Mouse (Mus musculus) MEL (cell line): ENCODE measurements around the gene Slc3a2. TPM values are rescaled to one million over a fixed set of nuclear protein-coding genes. Genes with fewer than 3 reads are reported as not detected.

Experiments
- DNase-seq: peaks from one replicate; pipeline ENCODE4 v3.0.0; 2011; ENCODE audit warnings: low read depth, low spot score
- H3K27ac ChIP-seq: 2 replicates; pipeline ENCODE4 v1.5.1; 2012; ENCODE audit warnings: low read depth, mild to moderate bottlenecking, control low read depth, low read length, moderate library complexity; ENCODE audit not compliant: control insufficient read depth
- H3K27me3 ChIP-seq, 2 experiments: fragments of 150-350 bp in 1 of 2; sonication (generic) in 1 of 2; 2 replicates each; pipeline ENCODE4 v1.6.1; 2012; ENCODE audit warnings: low read length in 2 of 2, mild to moderate bottlenecking in 2 of 2, improper control_type of control experiment in 1 of 2, moderate library complexity in 1 of 2; ENCODE audit not compliant: insufficient read depth in 2 of 2, control insufficient read depth in 1 of 2
- H3K36me3 ChIP-seq, 2 experiments: 2 replicates each; pipeline ENCODE4 v1.6.1; 2012 to 2014; ENCODE audit warnings: low read length in 2 of 2, improper control_type of control experiment in 1 of 2, inconsistent platforms in 1 of 2, mild to moderate bottlenecking in 1 of 2; ENCODE audit not compliant: insufficient read depth in 2 of 2, control insufficient read depth in 1 of 2
- H3K4me1 ChIP-seq, 2 experiments: fragments of 150-350 bp in 1 of 2; sonication (generic) in 1 of 2; 2 replicates each; pipeline ENCODE4 v1.6.1; 2012; ENCODE audit warnings: low read length in 2 of 2, improper control_type of control experiment in 1 of 2, mild to moderate bottlenecking in 1 of 2; ENCODE audit not compliant: insufficient read depth in 2 of 2, control insufficient read depth in 1 of 2
- H3K4me3 ChIP-seq, 2 experiments: fragments of 150-350 bp in 1 of 2; sonication (generic) in 1 of 2; 2 replicates each; pipeline ENCODE4 v1.5.1; 2012; ENCODE audit warnings: low read depth in 2 of 2, low read length in 2 of 2, mild to moderate bottlenecking in 2 of 2, moderate library complexity in 2 of 2, control low read depth in 1 of 2, improper control_type of control experiment in 1 of 2; ENCODE audit not compliant: control insufficient read depth in 1 of 2, insufficient read depth in 1 of 2
- H3K79me2 ChIP-seq: 2 replicates; pipeline ENCODE4 v1.6.1; 2012; ENCODE audit warnings: mild to moderate bottlenecking, low read length, moderate library complexity; ENCODE audit not compliant: control insufficient read depth, poor library complexity, insufficient read depth
- H3K9ac ChIP-seq: 2 replicates; pipeline ENCODE4 v1.6.1; 2012; ENCODE audit warnings: low read depth, mild to moderate bottlenecking, control low read depth, low read length, moderate library complexity; ENCODE audit not compliant: control insufficient read depth, poor library complexity, severe bottlenecking
- H3K9me3 ChIP-seq: fragments of 150-350 bp; sonication (generic); replicated peaks from 2 replicates; pipeline ENCODE4 v1.6.1; 2012; ENCODE audit warnings: mild to moderate bottlenecking, low read length, improper control_type of control experiment, moderate library complexity; ENCODE audit not compliant: insufficient read depth
- CTCF ChIP-seq, 3 experiments: IDR thresholded peaks in 2 of 3; conservative IDR thresholded peaks in 1 of 3; 2 replicates each; pipeline ENCODE4 v1.5.1; 2011 to 2012; ENCODE audit warnings: low read length in 3 of 3, low read depth in 2 of 3, mild to moderate bottlenecking in 2 of 3, improper control_type of control experiment in 1 of 3, inconsistent platforms in 1 of 3, mixed read lengths in 1 of 3, moderate library complexity in 1 of 3; ENCODE audit not compliant: control insufficient read depth in 1 of 3, insufficient read depth in 1 of 3, poor library complexity in 1 of 3, severe bottlenecking in 1 of 3
- GATA1 ChIP-seq: IDR thresholded peaks from 2 replicates; pipeline ENCODE4 v1.6.1; 2011; ENCODE audit warnings: low read depth, low read length, improper control_type of control experiment
- KAT2A ChIP-seq: conservative IDR thresholded peaks from 2 replicates; pipeline ENCODE4 v1.6.1; 2012; ENCODE audit warnings: low read depth, low read length, improper control_type of control experiment, inconsistent platforms
- MAX ChIP-seq: IDR thresholded peaks from 2 replicates; pipeline ENCODE4 v1.6.1; 2011; ENCODE audit warnings: low read length, improper control_type of control experiment
- MYC ChIP-seq: IDR thresholded peaks from 2 replicates; pipeline ENCODE4 v1.6.1; 2011; ENCODE audit warnings: low read depth, mild to moderate bottlenecking, low read length, improper control_type of control experiment, moderate library complexity
- POLR2AphosphoS2 ChIP-seq: IDR thresholded peaks from 2 replicates; pipeline ENCODE4 v1.6.1; 2011; ENCODE audit warnings: low read length, improper control_type of control experiment
- RAD21 ChIP-seq: IDR thresholded peaks from 2 replicates; pipeline ENCODE4 v1.6.1; 2011; ENCODE audit warnings: mild to moderate bottlenecking, low read depth, low read length, improper control_type of control experiment
- RCOR1 ChIP-seq: IDR thresholded peaks from 2 replicates; pipeline ENCODE4 v1.6.1; 2012; ENCODE audit warnings: low read depth, mild to moderate bottlenecking, inconsistent platforms, low read length, improper control_type of control experiment
- SMC3 ChIP-seq: IDR thresholded peaks from 2 replicates; pipeline ENCODE4 v1.6.1; 2011; ENCODE audit warnings: low read depth, low read length, improper control_type of control experiment
- TBP ChIP-seq: IDR thresholded peaks from 2 replicates; pipeline ENCODE4 v1.8.0; 2011; ENCODE audit warnings: low read depth, low read length, improper control_type of control experiment
- USF1 ChIP-seq: IDR thresholded peaks from 2 replicates; pipeline ENCODE4 v1.6.1; 2014; ENCODE audit warnings: low read depth, mild to moderate bottlenecking, inconsistent platforms, low read length, improper control_type of control experiment, moderate library complexity
- ZC3H11A ChIP-seq: IDR thresholded peaks from 2 replicates; pipeline ENCODE4 v1.6.1; 2012; ENCODE audit warnings: low read depth, mild to moderate bottlenecking, inconsistent platforms, low read length, improper control_type of control experiment
- ZKSCAN1 ChIP-seq: IDR thresholded peaks from 2 replicates; pipeline ENCODE4 v1.6.1; 2012; ENCODE audit warnings: low read depth, mild to moderate bottlenecking, inconsistent platforms, low read length, improper control_type of control experiment, moderate library complexity
- ZMIZ1 ChIP-seq: IDR thresholded peaks from 2 replicates; pipeline ENCODE4 v1.6.1; 2012; ENCODE audit warnings: low read depth, mild to moderate bottlenecking, inconsistent platforms, low read length, improper control_type of control experiment, moderate library complexity
- ZNF384 ChIP-seq: IDR thresholded peaks from 2 replicates; pipeline ENCODE4 v1.6.1; 2012; ENCODE audit warnings: low read depth, mild to moderate bottlenecking, inconsistent platforms, low read length, improper control_type of control experiment
- polyA plus RNA-seq, 2 experiments: library from polyadenylated mRNA; stranded (reverse) in 1 of 2; unstranded in 1 of 2; fragments of >175 nt in 1 of 2; fragments of >200 nt in 1 of 2; gene quantifications; 2 replicates each; pipeline versions ENCODE4 v1.2.1 to v1.2.4; 2012; ENCODE audit warnings: low replicate concordance in 2 of 2, low read depth in 1 of 2; ENCODE audit not compliant: insufficient read length in 2 of 2, insufficient read depth in 1 of 2, missing spikeins in 1 of 2
- total RNA-seq: library from RNA; depleted of rRNA; stranded (reverse); fragments of 300-350 nt; gene quantifications from 2 replicates; pipeline ENCODE4 v1.2.3, GENCODE M21; 2012

Slc3a2 gene
- total and polyA plus RNA-seq, 3 experiments, result 164 to 670 (median 428) TPM

GRCm38 (mm10) chr19:8755652-8756051, 32.5 kb upstream of the Slc3a2 start:
- peaks cover 5 to 26% of the 10 kb centered on the region in 2 experiments for H3K36me3 ChIP-seq

GRCm38 (mm10) chr19:8747368-8747767, 24.2 kb upstream of the Slc3a2 start:
- peaks cover 3 to 20% of the 10 kb centered on the region in 2 experiments for H3K36me3 ChIP-seq

More at GRCm38 (mm10) chr19:8755652-8756051, 32.5 kb upstream of the Slc3a2 start:
- peaks cover 7 to 22% of the 10 kb centered on the region in 2 experiments; a peak in 3 of 4 replicates for H3K4me1 ChIP-seq
- no peak for DNase-seq
- H3K27me3 ChIP-seq, result no peaks in the 10 kb centered on the region
- H3K9ac ChIP-seq, result peak overlapping the region; percentile 70
- no peak overlapping the region for H3K27ac ChIP-seq
- H3K4me3 ChIP-seq, result peak overlapping the region; percentile 10 to 87
- TF ChIP-seq USF1, result no peak
- no peak for TF ChIP-seq ZC3H11A
- TF ChIP-seq ZMIZ1, result no peak
- no peak for TF ChIP-seq CTCF (IDR thresholded peaks at IDR 0.05 in 2 of 3, conservative IDR thresholded peaks at IDR 0.05 in 1 of 3; ENCODE audit: control insufficient read depth in 1 of 3, insufficient read depth in 1 of 3, low read depth in 2 of 3, low read length in 3 of 3, poor library complexity in 1 of 3, severe bottlenecking in 1 of 3)
- TF ChIP-seq RCOR1, result no peak
- no peak for TF ChIP-seq MAX
- TF ChIP-seq TBP, result no peak
- no peak for TF ChIP-seq POLR2AphosphoS2
- no peak for TF ChIP-seq ZKSCAN1
- TF ChIP-seq, all 39 proteins: peak for 0
- Histone ChIP-seq H3K79me2 (peaks cover 46% of the 10 kb centered on the region), H3K9me3 (no peaks in the 10 kb centered on the region)

GRCm38 (mm10) chr19:8745382-8745781, 22.2 kb upstream of the Slc3a2 start:
- peaks cover 9% of the 10 kb centered on the region for H3K79me2 ChIP-seq
- no peak overlapping the region for H3K27ac ChIP-seq
- no peaks in the 10 kb centered on the region for H3K9me3 ChIP-seq
- peaks cover 3 to 18% of the 10 kb centered on the region in 2 experiments for H3K36me3 ChIP-seq
- H3K9ac ChIP-seq, result no peak overlapping the region
- no peaks in the 10 kb centered on the region for H3K27me3 ChIP-seq
- DNase-seq, result no peak
- TF ChIP-seq ZKSCAN1 (no peak), GATA1 (0 out of 2 replicates have a peak, but pooled peaks have one; percentile 36)
- TF ChIP-seq, all 39 proteins: peak for 1
- Histone ChIP-seq H3K4me1 (peaks cover 2 to 4% of the 10 kb centered on the region in 2 experiments; a peak in 3 of 4 replicates), H3K4me3 (no peak overlapping the region)

More at GRCm38 (mm10) chr19:8747368-8747767, 24.2 kb upstream of the Slc3a2 start:
- Histone ChIP-seq H3K27ac (no peak overlapping the region), H3K9me3 (no peaks in the 10 kb centered on the region), H3K27me3 (no peaks in the 10 kb centered on the region), H3K4me3 (no peak overlapping the region), H3K79me2 (peaks cover 3% of the 10 kb centered on the region; the same call in 1 of the 2 replicates), H3K9ac (no peak overlapping the region), H3K4me1 (peaks cover 2 to 4% of the 10 kb centered on the region in 2 experiments; a peak in 3 of 4 replicates)
- DNase-seq, result peak; percentile 45
- TF ChIP-seq MYC (peak; percentile 63), KAT2A (no peak), RCOR1 (no peak), RAD21 (peak; percentile 20), ZNF384 (peak; percentile 92), CTCF (IDR thresholded peaks at IDR 0.05 in 2 of 3, conservative IDR thresholded peaks at IDR 0.05 in 1 of 3; ENCODE audit: control insufficient read depth in 1 of 3, insufficient read depth in 1 of 3, low read depth in 2 of 3, low read length in 3 of 3, poor library complexity in 1 of 3, severe bottlenecking in 1 of 3) (peak in 2 of 3 experiments; percentile 39 to 48; a peak in 4 of 6 replicates), SMC3 (peak; percentile 27; the same call in 1 of the 2 replicates), USF1 (peak; percentile 43; the same call in 1 of the 2 replicates)
